Mouse (Mus musculus): Measurements from ENCODE around the gene Pxt1. TPM values are rescaled to one million over a fixed set of nuclear protein-coding genes. Genes with fewer than 3 reads are reported as not detected.

Pxt1 gene
- polyA plus RNA-seq, 1 experiment from 2014 or later = 0.18 TPM

GRCm38 (mm10) chr17:28897817-28898216 is 45.8 kb downstream of the Pxt1 start:
- peak; percentile 19; the same call in 1 of the 2 replicates for ATAC-seq (ENCODE audit: low FRiP score, low TSS enrichment)
- Histone ChIP-seq H3K4me1 (replicated peaks; ENCODE audit: control insufficient read depth, insufficient read depth) (no peaks in the 10 kb centered on the region), H3K9ac (ENCODE audit: low read length) (no peak overlapping the region), H3K4me2 (replicated peaks; ENCODE audit: low read depth) (no peak overlapping the region), H3K27ac (replicated peaks) (no peak overlapping the region), H3K9me3 (ENCODE audit: control insufficient read depth, low read length) (no peaks in the 10 kb centered on the region), H3K4me3 (ENCODE audit: low read depth, low read length) (no peak overlapping the region), H3K36me3 (ENCODE audit: control insufficient read depth, insufficient read depth, low read length) (no peaks in the 10 kb centered on the region), H3K27me3 (ENCODE audit: control insufficient read depth, insufficient read depth, low read length) (no peaks in the 10 kb centered on the region)
- 71% methylated on average over 5 of the region's 5 CpGs for WGBS
- no peak for DNase-seq (ENCODE audit: low spot score)
- no peak for TF ChIP-seq CTCF (IDR thresholded peaks at IDR 0.05; ENCODE audit: low read depth)
- no peak for TF ChIP-seq EP300 (optimal IDR thresholded peaks at IDR 0.05)

- Histone ChIP-seq H3K27me3 (ENCODE audit: control insufficient read depth, insufficient read depth, low read length) (no peaks in the 10 kb centered on the region), H3K9ac (ENCODE audit: low read length) (no peak overlapping the region), H3K4me3 (ENCODE audit: low read depth, low read length) (no peak overlapping the region), H3K4me2 (replicated peaks; ENCODE audit: low read depth) (no peak overlapping the region), H3K9me3 (ENCODE audit: control insufficient read depth, low read length) (no peaks in the 10 kb centered on the region), H3K4me1 (replicated peaks; ENCODE audit: control insufficient read depth, insufficient read depth) (no peaks in the 10 kb centered on the region), H3K27ac (replicated peaks) (no peak overlapping the region), H3K36me3 (ENCODE audit: control insufficient read depth, insufficient read depth, low read length) (no peaks in the 10 kb centered on the region)
- no peak for TF ChIP-seq EP300 (optimal IDR thresholded peaks at IDR 0.05)
- TF ChIP-seq CTCF (IDR thresholded peaks at IDR 0.05; ENCODE audit: low read depth) = peak; percentile 58
- no peak for ATAC-seq (ENCODE audit: low FRiP score, low TSS enrichment)
- 93% methylated on average over 11 of the region's 11 CpGs for WGBS
- no peak for DNase-seq (ENCODE audit: low spot score)
Measured at GRCm38 (mm10) chr17:28896095-28896780, 47.4 kb downstream of the Pxt1 start.

- H3K4me3 ChIP-seq (ENCODE audit: low read depth, low read length) = no peak overlapping the region
Measured at GRCm38 (mm10) chr17:28895217-28895875, 48.3 kb downstream of the Pxt1 start.

GRCm38 (mm10) chr17:28894050-28894767 is 49.4 kb downstream of the Pxt1 start:
- Histone ChIP-seq H3K4me3 (ENCODE audit: low read depth, low read length) (no peak overlapping the region), H3K36me3 (ENCODE audit: control insufficient read depth, insufficient read depth, low read length) (no peaks in the 10 kb centered on the region), H3K4me1 (replicated peaks; ENCODE audit: control insufficient read depth, insufficient read depth) (no peaks in the 10 kb centered on the region), H3K4me2 (replicated peaks; ENCODE audit: low read depth) (no peak overlapping the region), H3K27ac (replicated peaks) (no peak overlapping the region), H3K27me3 (ENCODE audit: control insufficient read depth, insufficient read depth, low read length) (no peaks in the 10 kb centered on the region), H3K9me3 (ENCODE audit: control insufficient read depth, low read length) (no peaks in the 10 kb centered on the region), H3K9ac (ENCODE audit: low read length) (no peak overlapping the region)
- ATAC-seq (ENCODE audit: low FRiP score, low TSS enrichment) (no peak), DNase-seq (ENCODE audit: low spot score) (no peak)
- 79% methylated on average over 11 of the region's 11 CpGs for WGBS
- TF ChIP-seq CTCF (IDR thresholded peaks at IDR 0.05; ENCODE audit: low read depth) (no peak), EP300 (optimal IDR thresholded peaks at IDR 0.05) (no peak)

More at GRCm38 (mm10) chr17:28895217-28895875, 48.3 kb downstream of the Pxt1 start:
- H3K9me3 ChIP-seq (ENCODE audit: control insufficient read depth, low read length) = no peaks in the 10 kb centered on the region
- H3K4me1 ChIP-seq (replicated peaks; ENCODE audit: control insufficient read depth, insufficient read depth) = no peaks in the 10 kb centered on the region
- no peak overlapping the region for H3K4me2 ChIP-seq (replicated peaks; ENCODE audit: low read depth)
- no peak overlapping the region for H3K27ac ChIP-seq (replicated peaks)
- no peak for ATAC-seq (ENCODE audit: low FRiP score, low TSS enrichment)
- no peak for DNase-seq (ENCODE audit: low spot score)
- H3K9ac ChIP-seq (ENCODE audit: low read length) = no peak overlapping the region
- H3K36me3 ChIP-seq (ENCODE audit: control insufficient read depth, insufficient read depth, low read length) = no peaks in the 10 kb centered on the region
- H3K27me3 ChIP-seq (ENCODE audit: control insufficient read depth, insufficient read depth, low read length) = no peaks in the 10 kb centered on the region
- WGBS = 96% methylated on average over 21 of the region's 21 CpGs
- TF ChIP-seq CTCF (IDR thresholded peaks at IDR 0.05; ENCODE audit: low read depth) (no peak), EP300 (optimal IDR thresholded peaks at IDR 0.05) (no peak)

- Histone ChIP-seq H3K4me1 (replicated peaks; ENCODE audit: control insufficient read depth, insufficient read depth) (no peaks in the 10 kb centered on the region), H3K9ac (ENCODE audit: low read length) (no peak overlapping the region), H3K4me3 (ENCODE audit: low read depth, low read length) (no peak overlapping the region), H3K27me3 (ENCODE audit: control insufficient read depth, insufficient read depth, low read length) (no peaks in the 10 kb centered on the region), H3K9me3 (ENCODE audit: control insufficient read depth, low read length) (no peaks in the 10 kb centered on the region), H3K27ac (replicated peaks) (no peak overlapping the region), H3K36me3 (ENCODE audit: control insufficient read depth, insufficient read depth, low read length) (no peaks in the 10 kb centered on the region), H3K4me2 (replicated peaks; ENCODE audit: low read depth) (no peak overlapping the region)
- no peak for DNase-seq (ENCODE audit: low spot score)
- no peak for TF ChIP-seq CTCF (IDR thresholded peaks at IDR 0.05; ENCODE audit: low read depth)
- no peak for TF ChIP-seq EP300 (optimal IDR thresholded peaks at IDR 0.05)
- no peak for ATAC-seq (ENCODE audit: low FRiP score, low TSS enrichment)
- WGBS = 73% methylated on average over 8 of the region's 8 CpGs
Measured at GRCm38 (mm10) chr17:28886266-28886665, 57.4 kb downstream of the Pxt1 start.
